Mouse (Mus musculus): ENCODE results near the gene Arid1b.

DNA sequence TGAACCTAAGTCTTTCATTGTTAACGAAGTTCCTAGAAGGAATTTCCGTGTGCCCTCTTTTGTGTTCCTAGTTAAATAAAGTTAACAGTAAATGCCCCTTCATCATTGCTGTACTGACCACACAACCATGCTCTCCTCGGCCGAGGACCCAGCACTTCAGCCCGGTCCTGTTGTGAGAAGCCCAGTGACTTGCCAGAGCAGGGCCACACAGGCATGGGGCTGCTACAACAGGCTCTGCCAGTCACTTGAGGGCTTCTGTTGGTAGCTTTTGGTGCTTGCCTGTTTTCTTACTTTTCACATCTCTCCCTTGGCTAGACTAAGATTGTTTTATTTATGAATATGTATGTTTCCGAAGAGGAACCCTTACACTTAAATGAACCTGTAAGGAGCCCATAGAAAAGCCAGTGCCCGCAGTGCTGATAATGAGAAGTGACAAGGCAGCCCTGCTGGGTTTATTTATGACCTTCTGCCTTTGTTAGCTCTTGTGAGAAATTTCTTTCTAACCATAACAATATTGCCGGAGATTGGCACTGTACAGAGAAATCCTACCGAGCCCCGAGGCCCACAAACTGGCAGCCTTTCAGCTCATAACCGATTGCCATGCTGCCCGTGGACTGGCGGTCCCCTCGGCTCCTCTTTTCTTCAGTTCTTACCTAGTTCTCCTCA is 234.0 kb downstream of the Arid1b start:
- TF ChIP-seq CTCF (IDR thresholded peaks at IDR 0.05) (no peak), POLR2A (IDR thresholded peaks at IDR 0.05; ENCODE audit: insufficient read depth, low read depth, low read length) (no peak)

All from heart, adult 2 months (tissue).